Mouse (Mus musculus): ENCODE measurements at regions not wholly inside any gene's neighbourhood (a gene's known extent, or its start where the extent isn't known, plus 50 kb on each side); places are given as distances from the start of the nearest gene placed in this dataset.

DNA sequence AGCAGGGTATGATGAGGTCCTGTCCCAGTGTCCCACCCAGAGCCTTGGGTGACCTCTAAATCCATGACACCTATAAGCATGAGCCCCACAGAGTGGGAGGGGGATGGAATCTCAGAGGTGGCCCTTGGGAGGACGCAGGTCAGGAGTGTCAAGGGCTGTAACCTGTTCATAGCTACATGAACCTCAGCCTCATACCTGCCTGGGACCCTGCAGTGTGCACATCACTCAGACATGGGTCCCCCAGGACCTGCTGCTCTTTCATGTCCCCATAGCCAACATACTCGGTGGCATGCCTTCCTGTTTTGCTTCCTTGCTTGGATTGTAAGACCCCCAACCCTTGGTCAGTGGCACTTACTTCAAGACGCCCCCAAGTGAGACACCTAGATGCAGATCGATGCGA is 66.9 kb upstream of the Hs6st1 start:
- Histone ChIP-seq H3K4me1 (replicated peaks) (peaks cover 4% of the 10 kb centered on the region; the same call in 1 of the 2 replicates), H3K9me3 (replicated peaks) (no peaks in the 10 kb centered on the region), H3K27me3 (replicated peaks) (no peaks in the 10 kb centered on the region), H3K4me2 (no peak overlapping the region), H3K4me3 (no peak overlapping the region), H3K9ac (no peak overlapping the region), H3K27ac (ENCODE audit: poor library complexity, severe bottlenecking) (no peak overlapping the region), H3K36me3 (no peaks in the 10 kb centered on the region)
- 87% methylated on average over 5 of the region's 5 CpGs for WGBS
- peak; percentile 68; the same call in 1 of the 2 replicates for ATAC-seq (ENCODE audit: insufficient number of reproducible peaks, low FRiP score)

DNA sequence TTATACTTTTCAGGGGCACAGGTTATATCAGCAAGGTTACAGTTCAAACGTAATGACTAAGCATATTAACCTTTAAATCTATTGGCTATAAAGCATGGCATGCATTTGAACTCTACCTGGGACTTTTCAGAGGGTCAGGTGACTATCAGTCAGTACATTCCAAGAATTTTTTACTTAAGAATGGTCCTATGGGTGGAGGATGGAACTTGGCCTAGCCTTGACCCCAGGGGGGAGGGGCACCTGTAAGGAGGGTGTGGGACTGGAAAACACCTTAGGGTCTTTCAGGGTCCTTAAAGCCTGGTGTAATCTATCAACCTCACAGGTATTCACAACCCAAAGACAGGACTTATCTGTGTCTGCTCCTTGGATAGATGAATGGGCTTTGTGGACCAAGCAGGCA is 66.4 kb upstream of the Hs6st1 start:
- Histone ChIP-seq H3K4me1 (replicated peaks) (peaks cover 4% of the 10 kb centered on the region; the same call in 1 of the 2 replicates), H3K4me2 (no peak overlapping the region), H3K4me3 (no peak overlapping the region), H3K27ac (ENCODE audit: poor library complexity, severe bottlenecking) (no peak overlapping the region), H3K9ac (no peak overlapping the region), H3K27me3 (replicated peaks) (no peaks in the 10 kb centered on the region), H3K9me3 (replicated peaks) (no peaks in the 10 kb centered on the region), H3K36me3 (no peaks in the 10 kb centered on the region)
- 83% methylated on average over 1 of the region's 1 CpGs for WGBS
- ATAC-seq (ENCODE audit: insufficient number of reproducible peaks, low FRiP score): no peak

DNA sequence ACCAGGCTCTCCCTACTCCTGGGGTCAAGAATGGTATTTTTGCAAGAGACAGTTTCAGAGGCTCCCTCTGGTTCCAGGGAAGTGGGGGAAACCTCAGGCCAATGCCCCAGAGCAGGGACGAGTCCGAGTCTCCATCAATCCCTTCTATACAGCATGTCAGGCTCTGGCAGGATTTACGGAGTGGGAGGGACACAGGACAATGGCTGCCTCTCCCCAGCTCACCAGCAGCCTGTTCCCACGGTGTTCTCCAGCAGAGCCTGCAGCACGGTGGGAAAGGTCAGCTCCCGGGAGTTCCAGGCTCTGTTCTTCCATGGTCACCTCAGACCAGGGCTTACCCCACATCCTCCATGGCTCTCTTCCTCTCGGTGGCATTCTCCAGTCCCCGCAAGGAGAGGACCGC is 64.6 kb upstream of the Hs6st1 start:
- Histone ChIP-seq H3K4me2 (no peak overlapping the region), H3K4me3 (no peak overlapping the region), H3K9me3 (replicated peaks) (no peaks in the 10 kb centered on the region), H3K4me1 (replicated peaks) (peaks cover 4% of the 10 kb centered on the region; the same call in 1 of the 2 replicates), H3K36me3 (no peaks in the 10 kb centered on the region), H3K27me3 (replicated peaks) (no peaks in the 10 kb centered on the region), H3K27ac (ENCODE audit: poor library complexity, severe bottlenecking) (no peak overlapping the region), H3K9ac (no peak overlapping the region)
- ATAC-seq (ENCODE audit: insufficient number of reproducible peaks, low FRiP score): no peak
- 45% methylated on average over 9 of the region's 9 CpGs for WGBS

DNA sequence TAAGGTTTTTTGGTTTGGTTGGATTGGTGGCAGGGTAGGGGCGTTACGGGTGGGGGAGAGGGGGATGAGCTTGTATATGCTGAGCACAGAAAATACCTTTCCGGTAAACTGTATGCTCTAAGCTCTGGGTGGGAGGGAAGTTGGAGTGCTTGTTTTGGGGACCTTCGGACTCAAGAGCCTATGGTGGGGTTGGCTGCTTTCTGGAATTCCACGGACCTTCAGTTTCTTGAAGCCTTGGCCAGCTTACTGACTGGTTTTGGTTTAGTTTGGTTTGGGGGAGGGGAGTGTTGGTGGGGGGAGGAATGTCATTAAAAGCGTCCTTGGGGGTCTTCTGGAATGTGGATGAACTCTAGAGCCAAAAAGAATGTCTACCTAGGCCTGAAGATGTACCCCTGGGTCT is 59.6 kb upstream of the Hs6st1 start:
- Histone ChIP-seq H3K9me3 (replicated peaks) (peaks cover 3% of the 10 kb centered on the region; the same call in 1 of the 2 replicates), H3K4me1 (replicated peaks) (peaks cover 30% of the 10 kb centered on the region), H3K27ac (ENCODE audit: poor library complexity, severe bottlenecking) (no peak overlapping the region), H3K27me3 (replicated peaks) (no peaks in the 10 kb centered on the region), H3K36me3 (no peaks in the 10 kb centered on the region), H3K4me3 (no peak overlapping the region), H3K9ac (no peak overlapping the region), H3K4me2 (no peak overlapping the region)
- WGBS: 90% methylated on average over 6 of the region's 6 CpGs
- ATAC-seq (ENCODE audit: insufficient number of reproducible peaks, low FRiP score): no peak

DNA sequence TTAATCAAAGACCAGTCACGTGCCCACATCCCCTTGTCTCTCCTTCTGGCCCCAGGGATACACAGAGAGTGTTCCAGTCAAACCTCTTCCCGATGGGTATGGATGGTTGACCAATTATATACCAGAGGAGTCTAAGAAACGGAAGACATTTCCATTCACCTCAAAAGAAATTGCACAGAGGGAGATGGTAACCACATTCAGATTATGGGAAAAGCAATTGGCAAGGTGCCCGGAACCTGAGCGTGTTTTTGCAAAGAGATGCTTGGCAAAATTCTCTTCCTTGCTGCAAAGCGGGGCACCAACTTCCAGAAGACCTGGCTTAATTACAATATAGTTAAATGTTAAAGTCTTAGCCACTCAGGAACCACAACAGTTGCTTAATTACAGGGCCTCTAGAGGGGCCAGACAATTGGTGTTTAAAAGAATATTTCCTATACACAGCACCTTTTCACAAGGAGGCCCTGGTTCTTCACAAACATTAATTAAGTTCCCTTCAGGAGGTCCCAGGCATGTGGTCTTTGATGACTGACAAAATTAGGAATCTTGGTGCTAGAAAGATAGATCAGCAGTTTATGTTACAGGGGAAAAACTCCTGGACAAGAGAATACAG is 59.1 kb upstream of the Hs6st1 start:
- Histone ChIP-seq H3K27ac (ENCODE audit: poor library complexity, severe bottlenecking) (no peak overlapping the region), H3K4me1 (replicated peaks) (peaks cover 32% of the 10 kb centered on the region), H3K9me3 (replicated peaks) (peaks cover 3% of the 10 kb centered on the region; the same call in 1 of the 2 replicates), H3K4me2 (no peak overlapping the region), H3K27me3 (replicated peaks) (no peaks in the 10 kb centered on the region), H3K36me3 (no peaks in the 10 kb centered on the region), H3K9ac (no peak overlapping the region), H3K4me3 (no peak overlapping the region)
- no peak for ATAC-seq (ENCODE audit: insufficient number of reproducible peaks, low FRiP score)
- 61% methylated on average over 6 of the region's 6 CpGs for WGBS

DNA sequence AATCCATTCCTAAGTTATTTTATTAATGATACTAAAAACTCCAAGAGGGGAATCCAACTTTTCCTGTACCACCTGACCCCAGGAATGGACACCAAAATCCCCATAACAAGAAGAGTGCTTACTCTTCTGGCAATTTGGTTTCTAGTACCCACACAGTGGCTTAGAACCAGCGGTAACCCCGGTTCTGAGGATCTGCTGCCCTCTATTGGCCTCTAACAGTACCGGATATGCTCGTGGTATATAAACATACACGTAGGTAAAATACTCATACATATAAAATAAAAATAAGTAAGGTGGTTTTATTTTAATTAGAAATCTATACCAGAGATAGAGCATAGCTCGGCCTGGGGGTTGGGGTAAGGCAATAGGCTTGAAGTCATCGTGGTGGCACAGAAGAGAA is 58.0 kb upstream of the Hs6st1 start:
- no peak overlapping the region for H3K4me3 ChIP-seq
- no peaks in the 10 kb centered on the region for H3K36me3 ChIP-seq
- no peak overlapping the region for H3K4me2 ChIP-seq
- no peak overlapping the region for H3K27ac ChIP-seq (ENCODE audit: poor library complexity, severe bottlenecking)
- ATAC-seq (ENCODE audit: insufficient number of reproducible peaks, low FRiP score): no peak
- no peaks in the 10 kb centered on the region for H3K27me3 ChIP-seq (replicated peaks)
- peaks cover 3% of the 10 kb centered on the region; the same call in 1 of the 2 replicates for H3K9me3 ChIP-seq (replicated peaks)
- no peak overlapping the region for H3K9ac ChIP-seq
- H3K4me1 ChIP-seq (replicated peaks): peaks cover 32% of the 10 kb centered on the region
- 73% methylated on average over 7 of the region's 7 CpGs for whole genome bisulfite sequencing

DNA sequence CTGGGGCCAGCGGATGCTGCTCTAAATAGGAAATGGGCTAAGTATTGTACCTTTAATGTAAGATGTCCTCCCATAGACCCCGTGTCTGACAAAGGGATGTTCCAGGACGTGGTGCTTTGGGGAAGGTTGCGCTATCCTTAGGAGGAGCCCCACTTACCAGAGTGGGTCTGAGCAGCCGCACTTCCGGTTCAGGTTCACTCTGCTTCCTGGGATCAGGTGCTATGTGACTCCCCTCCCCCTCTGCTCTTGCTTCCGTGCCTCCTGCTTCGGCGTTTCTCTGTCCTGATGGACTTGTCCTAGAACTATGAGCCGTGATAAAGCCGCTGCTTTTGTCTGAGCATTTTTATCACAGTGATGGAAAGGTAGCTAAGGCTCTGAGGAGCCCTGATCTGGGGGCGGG is 57.4 kb upstream of the Hs6st1 start:
- no peak overlapping the region for H3K9ac ChIP-seq
- no peak overlapping the region for H3K4me3 ChIP-seq
- ATAC-seq (ENCODE audit: insufficient number of reproducible peaks, low FRiP score): no peak
- H3K27me3 ChIP-seq (replicated peaks): no peaks in the 10 kb centered on the region
- H3K4me1 ChIP-seq (replicated peaks): peaks cover 38% of the 10 kb centered on the region
- no peak overlapping the region for H3K27ac ChIP-seq (ENCODE audit: poor library complexity, severe bottlenecking)
- H3K36me3 ChIP-seq: no peaks in the 10 kb centered on the region
- peaks cover 3% of the 10 kb centered on the region; the same call in 1 of the 2 replicates for H3K9me3 ChIP-seq (replicated peaks)
- WGBS: 60% methylated on average over 12 of the region's 12 CpGs
- H3K4me2 ChIP-seq: no peak overlapping the region

DNA sequence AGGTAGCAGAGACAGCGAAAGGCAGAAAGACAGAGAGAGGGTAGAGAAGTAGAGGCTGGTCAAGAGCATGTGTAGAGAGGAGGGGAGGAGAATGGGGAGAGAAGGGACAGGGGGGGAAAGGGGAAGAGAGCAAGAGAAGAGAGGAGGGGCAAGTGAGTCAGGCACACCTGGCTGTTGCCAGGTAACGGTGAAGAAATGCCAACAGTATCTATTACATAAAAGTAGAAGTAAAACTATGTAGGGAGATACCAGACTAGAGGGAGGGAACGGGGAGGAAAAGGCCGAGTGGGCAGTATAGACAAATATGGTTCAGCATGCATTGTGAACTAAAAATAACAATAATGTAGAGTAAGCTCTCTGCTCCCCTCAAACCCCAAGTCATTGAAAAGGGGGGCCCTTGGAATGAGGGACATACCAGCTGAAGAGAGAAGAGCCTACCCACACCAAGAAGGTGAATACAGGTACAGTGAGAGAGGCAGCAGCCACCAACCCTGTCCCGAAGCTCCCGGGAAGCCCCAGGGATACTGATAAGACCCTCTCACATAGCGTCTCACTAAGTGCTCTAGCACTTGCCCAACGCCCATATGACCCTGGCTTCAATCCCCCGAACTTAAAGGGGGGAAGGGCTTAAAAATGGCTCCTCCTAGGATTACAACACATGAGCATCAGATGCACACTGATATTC is 56.0 kb upstream of the Hs6st1 start:
- Histone ChIP-seq H3K27ac (ENCODE audit: poor library complexity, severe bottlenecking) (no peak overlapping the region), H3K9ac (no peak overlapping the region), H3K36me3 (no peaks in the 10 kb centered on the region), H3K4me3 (no peak overlapping the region), H3K27me3 (replicated peaks) (no peaks in the 10 kb centered on the region), H3K4me2 (no peak overlapping the region), H3K9me3 (replicated peaks) (peaks cover 3% of the 10 kb centered on the region; the same call in 1 of the 2 replicates), H3K4me1 (replicated peaks) (peaks cover 46% of the 10 kb centered on the region)
- no peak for ATAC-seq (ENCODE audit: insufficient number of reproducible peaks, low FRiP score)
- 45% methylated on average over 9 of the region's 9 CpGs for WGBS

DNA sequence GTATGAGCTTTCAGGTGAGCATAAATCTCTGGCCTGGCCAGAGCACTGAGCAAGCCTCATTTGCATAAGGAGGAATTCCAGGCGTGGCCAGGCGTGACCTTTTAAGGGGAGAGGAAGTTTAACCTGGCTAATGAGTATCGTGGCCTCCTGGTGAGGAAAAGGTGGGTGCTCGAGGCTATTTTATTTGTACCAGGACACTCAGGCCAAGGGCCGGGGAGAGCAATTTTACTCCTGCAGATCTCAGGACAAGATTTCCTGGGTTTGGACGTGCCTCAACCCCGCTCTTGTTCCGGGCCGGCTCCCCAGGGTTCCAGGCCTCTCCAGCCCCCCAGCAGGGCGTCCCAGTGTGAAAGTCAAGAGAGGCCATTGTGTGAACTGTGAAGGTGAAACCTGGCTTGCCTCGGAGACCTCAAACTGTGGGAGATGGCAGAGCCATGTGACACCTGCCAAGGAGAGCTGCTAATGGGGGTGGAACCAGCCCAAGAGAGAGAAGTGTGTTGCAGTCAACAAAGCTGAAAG is 54.3 kb upstream of the Hs6st1 start:
- Histone ChIP-seq H3K9ac (no peak overlapping the region), H3K9me3 (replicated peaks) (peaks cover 3% of the 10 kb centered on the region; the same call in 1 of the 2 replicates), H3K4me2 (no peak overlapping the region), H3K27me3 (replicated peaks) (no peaks in the 10 kb centered on the region), H3K27ac (ENCODE audit: poor library complexity, severe bottlenecking) (no peak overlapping the region), H3K36me3 (no peaks in the 10 kb centered on the region), H3K4me3 (no peak overlapping the region), H3K4me1 (replicated peaks) (peaks cover 58% of the 10 kb centered on the region)
- 40% methylated on average over 11 of the region's 11 CpGs for WGBS
- no peak for ATAC-seq (ENCODE audit: insufficient number of reproducible peaks, low FRiP score)

DNA sequence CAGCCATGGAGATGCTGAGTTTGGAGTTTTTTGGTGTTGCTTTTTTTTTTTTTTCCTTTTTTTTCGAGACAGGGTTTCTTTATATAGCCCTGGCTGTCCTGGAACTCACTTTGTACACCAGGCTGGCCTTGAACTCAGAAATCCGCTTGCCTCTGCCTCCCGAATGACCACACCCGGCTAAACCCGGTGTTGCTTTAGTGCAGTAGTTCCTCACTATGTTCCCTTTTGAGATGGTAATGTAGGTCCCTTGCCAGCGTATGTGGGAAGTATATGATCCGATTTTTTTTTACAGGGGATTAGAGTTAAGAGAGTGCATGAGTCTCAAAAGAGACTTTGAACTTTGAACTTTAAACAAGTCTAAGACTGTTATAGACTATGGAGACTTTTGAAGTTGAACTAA is 53.8 kb upstream of the Hs6st1 start:
- WGBS: 68% methylated on average over 7 of the region's 7 CpGs
- Histone ChIP-seq H3K4me2 (no peak overlapping the region), H3K27ac (ENCODE audit: poor library complexity, severe bottlenecking) (no peak overlapping the region), H3K36me3 (no peaks in the 10 kb centered on the region), H3K27me3 (replicated peaks) (no peaks in the 10 kb centered on the region), H3K4me3 (no peak overlapping the region), H3K4me1 (replicated peaks) (peaks cover 55% of the 10 kb centered on the region), H3K9ac (no peak overlapping the region), H3K9me3 (replicated peaks) (peaks cover 6% of the 10 kb centered on the region; the same call in 1 of the 2 replicates)
- ATAC-seq (ENCODE audit: insufficient number of reproducible peaks, low FRiP score): no peak

DNA sequence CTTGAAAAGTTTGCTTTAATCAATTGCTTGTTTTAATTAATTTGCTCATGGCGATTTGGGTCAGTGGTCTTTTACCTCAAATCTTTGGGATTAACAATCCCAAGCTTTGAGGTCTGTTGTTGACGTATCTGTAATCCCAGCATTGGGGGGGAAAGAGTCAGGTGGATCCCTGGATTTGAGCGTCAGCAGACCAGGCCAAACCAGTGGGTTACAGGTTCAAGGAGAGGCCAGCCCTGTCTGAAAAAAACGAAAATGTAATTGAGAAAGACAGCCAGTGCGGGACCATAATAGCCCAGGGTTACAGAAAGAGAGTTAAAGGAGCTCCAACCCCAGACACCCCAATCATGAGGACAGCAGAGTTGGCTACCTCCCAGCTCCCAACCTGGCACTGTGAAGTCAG is 53.0 kb upstream of the Hs6st1 start:
- H3K4me2 ChIP-seq: no peak overlapping the region
- 73% methylated on average over 5 of the region's 5 CpGs for WGBS
- no peaks in the 10 kb centered on the region for H3K27me3 ChIP-seq (replicated peaks)
- no peak; the same call in 1 of the 2 replicates for ATAC-seq (ENCODE audit: insufficient number of reproducible peaks, low FRiP score)
- H3K4me1 ChIP-seq (replicated peaks): peaks cover 55% of the 10 kb centered on the region
- no peak overlapping the region for H3K4me3 ChIP-seq
- H3K9me3 ChIP-seq (replicated peaks): peaks cover 5% of the 10 kb centered on the region; the same call in 1 of the 2 replicates
- H3K27ac ChIP-seq (ENCODE audit: poor library complexity, severe bottlenecking): no peak overlapping the region
- no peaks in the 10 kb centered on the region for H3K36me3 ChIP-seq
- H3K9ac ChIP-seq: no peak overlapping the region

All from heart, embryonic 12.5 days (tissue).